Mouse (Mus musculus): ENCODE results near the gene Chst11.

DNA sequence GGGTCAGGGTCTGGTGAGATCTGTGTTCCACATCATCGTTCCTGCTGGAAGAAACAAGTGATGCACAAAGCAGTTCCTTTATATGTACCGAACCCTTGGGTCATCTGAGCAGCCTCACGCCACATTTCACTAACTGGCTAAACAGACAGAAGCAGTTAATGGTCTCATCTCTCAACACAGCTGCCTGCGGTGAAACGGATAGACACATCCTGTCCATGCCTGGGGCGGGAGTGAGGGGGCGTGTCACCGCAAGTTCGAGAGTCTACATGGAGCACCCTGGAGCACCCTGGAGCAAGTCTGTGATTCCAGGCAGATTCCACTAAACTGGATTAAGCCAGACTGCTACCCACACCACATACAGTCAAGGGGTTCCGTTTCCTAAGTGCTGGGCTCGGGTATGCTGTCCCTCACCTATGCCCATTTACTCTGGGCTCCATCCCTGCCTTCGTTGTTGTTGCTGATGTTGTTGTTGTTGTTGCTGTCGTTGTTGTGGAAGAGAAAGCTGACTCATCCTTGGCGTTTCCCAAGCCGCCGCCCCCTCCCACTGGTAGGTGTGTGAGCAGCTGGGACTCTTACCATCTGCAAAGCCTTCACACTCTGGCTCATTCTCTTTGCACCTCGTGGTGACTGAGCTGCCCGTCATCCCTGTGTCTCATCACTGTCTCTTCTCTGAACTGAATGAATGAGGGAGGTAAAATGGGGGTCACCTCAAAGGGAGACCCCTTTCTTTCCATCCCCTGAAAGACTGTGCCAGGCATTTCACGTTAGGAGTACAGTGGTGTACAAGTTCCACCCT, 86.7 kb downstream of the Chst11 start:
- TF ChIP-seq POLR2A (IDR thresholded peaks at IDR 0.05; ENCODE audit: insufficient read depth, low read depth, low read length) (no peak), CTCF (IDR thresholded peaks at IDR 0.05; ENCODE audit: insufficient read depth, low read depth, low read length) (no peak)
